Mouse (Mus musculus): ENCODE data around the gene Smad5. TPM values are rescaled to one million over a fixed set of nuclear protein-coding genes. Genes with fewer than 3 reads are reported as not detected.

Gene Smad5
- 10 to 100 TPM in 1 of 2 experiments, 1 to 10 TPM in 1; 1.6 to 13.9 TPM for polyA plus RNA-seq (2012; fragmentation: generic; extraction: Trizol)

GRCm38 (mm10) chr13:56702469-56703221 is at the start of gene Smad5:
Gene Smad5 (plus strand): TSS chr13:56703010.

GRCm38 (mm10) chr13:56753192-56753951 is 50.6 kb downstream of the Smad5 start, which contains the start of gene Gm45623:
Gene Gm45623 (minus strand): TSS chr13:56753827.

Other genes starting within 250 kb of the Smad5 start
- gene Il9, start 220.8 kb upstream of the Smad5 start, polyA plus RNA-seq (2012; fragmentation: generic; extraction: Trizol), result not detected
- gene Fbxl21, start 180.5 kb upstream of the Smad5 start, polyA plus RNA-seq (2012; fragmentation: generic; extraction: Trizol), result under 1 TPM; 0.06 to 0.48 TPM
- not detected for gene Lect2, start 154.5 kb upstream of the Smad5 start, polyA plus RNA-seq (2012; fragmentation: generic; extraction: Trizol)
- 10 to 100 TPM; 19.2 to 77.4 TPM for gene Tgfbi, start 93.5 kb upstream of the Smad5 start, polyA plus RNA-seq (2012; fragmentation: generic; extraction: Trizol)
- under 1 TPM in 1 of 2 experiments, not detected in 1; 0.06 TPM for gene Gm45623, start 50.8 kb downstream of the Smad5 start, polyA plus RNA-seq (2012; fragmentation: generic; extraction: Trizol)
- not detected for gene Trpc7, start 193.0 kb downstream of the Smad5 start, polyA plus RNA-seq (2012; fragmentation: generic; extraction: Trizol)